Mouse (Mus musculus): Measurements from ENCODE around the gene Tlr9. TPM values are rescaled to one million over a fixed set of nuclear protein-coding genes. Genes with fewer than 3 reads are reported as not detected.

Gene Tlr9
- polyA plus RNA-seq, 1 experiment from 2014 or later, result not detected

DNA sequence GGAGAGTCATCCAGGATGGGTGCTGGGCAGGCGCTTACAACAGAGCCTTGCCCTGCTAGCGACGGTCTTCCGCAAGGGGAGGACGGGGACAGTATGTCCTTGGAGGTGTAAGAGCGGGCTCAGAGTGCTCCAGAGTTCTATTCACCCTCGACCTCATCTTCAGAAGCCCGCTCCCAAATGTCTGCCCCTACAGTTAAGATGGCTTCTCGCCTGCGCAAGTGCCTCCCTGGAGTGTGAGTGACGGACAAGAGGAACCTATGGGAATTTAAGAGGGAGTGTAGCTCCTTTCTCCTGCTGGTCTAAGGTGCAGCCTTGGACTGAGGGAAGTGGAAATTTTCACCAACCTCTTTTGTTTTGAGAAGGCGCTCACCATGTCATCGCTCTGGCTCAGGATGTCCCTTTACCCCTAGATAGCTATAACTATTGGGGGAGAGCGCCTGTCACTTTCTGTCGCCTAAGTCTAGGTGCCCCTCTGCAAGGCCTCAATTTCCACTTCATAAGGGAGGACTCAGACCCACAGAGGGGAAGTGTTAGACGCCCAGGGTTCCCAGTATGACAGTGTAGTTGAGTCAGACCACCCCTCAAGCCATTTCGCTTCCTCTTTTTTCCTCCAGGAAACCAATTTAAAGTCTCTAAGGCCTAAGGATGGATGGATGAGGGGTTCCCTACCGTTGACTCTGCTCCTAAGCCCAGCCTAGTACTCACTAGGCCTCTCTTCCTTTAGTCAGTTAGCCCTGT, 22.7 kb upstream of the Tlr9 start, which contains the start of gene Ppm1m:
TSS of gene Ppm1m (minus strand) at position 212 of the 738 bp plus-strand sequence.
- DNase-seq (ENCODE audit: low spot score) (no peak), ATAC-seq (ENCODE audit: low FRiP score) (no peak)
- peaks cover 4% of the 10 kb centered on the region for H3K4me1 ChIP-seq (replicated peaks; ENCODE audit: control insufficient read depth, insufficient read depth, low read length)
- no peaks in the 10 kb centered on the region for H3K9me3 ChIP-seq (ENCODE audit: control insufficient read depth, low read length)
- H3K4me2 ChIP-seq (replicated peaks; ENCODE audit: low read depth, low read length), result peak within 1 kb of the TSS; percentile 51
- H3K4me3 ChIP-seq (ENCODE audit: low read depth, low read length), result peak within 1 kb of the TSS; percentile 56
- peak within 1 kb of the TSS; percentile 74 for H3K9ac ChIP-seq (ENCODE audit: low read depth, low read length)
- H3K36me3 ChIP-seq (ENCODE audit: control insufficient read depth, insufficient read depth, low read length), result no peaks in the 10 kb centered on the region
- H3K27ac ChIP-seq (ENCODE audit: low read depth, low read length), result no peak within 1 kb of the TSS
- H3K27me3 ChIP-seq (ENCODE audit: control insufficient read depth, insufficient read depth, low read length), result no peaks in the 10 kb centered on the region
- WGBS, result 37% methylated on average over 18 of the region's 18 CpGs

DNA sequence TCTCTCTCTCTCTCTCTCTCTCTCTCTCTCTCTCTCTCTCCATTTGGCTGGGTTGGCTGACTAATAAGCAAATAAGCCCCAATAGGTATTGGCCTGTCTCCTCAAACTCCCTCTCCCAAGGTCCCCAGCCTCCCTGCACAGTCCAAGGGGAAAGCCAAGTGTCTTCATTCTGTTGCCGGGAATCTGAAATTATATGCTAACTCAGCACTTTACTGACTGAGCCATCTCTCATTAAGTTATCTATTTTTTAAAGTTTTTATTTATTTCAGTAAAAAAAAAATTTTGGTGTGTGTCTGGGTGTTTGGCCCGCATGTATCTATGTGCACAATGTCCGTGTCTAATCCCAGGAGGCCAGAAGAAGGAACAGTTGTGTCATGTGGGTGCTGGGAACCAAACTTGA, 20.5 kb upstream of the Tlr9 start:
- no peak for ATAC-seq (ENCODE audit: low FRiP score)
- Histone ChIP-seq H3K27ac (ENCODE audit: low read depth, low read length) (no peak overlapping the region), H3K4me1 (replicated peaks; ENCODE audit: control insufficient read depth, insufficient read depth, low read length) (peaks cover 4% of the 10 kb centered on the region), H3K9ac (ENCODE audit: low read depth, low read length) (no peak overlapping the region), H3K4me3 (ENCODE audit: low read depth, low read length) (no peak overlapping the region), H3K9me3 (ENCODE audit: control insufficient read depth, low read length) (no peaks in the 10 kb centered on the region), H3K27me3 (ENCODE audit: control insufficient read depth, insufficient read depth, low read length) (no peaks in the 10 kb centered on the region), H3K4me2 (replicated peaks; ENCODE audit: low read depth, low read length) (peak overlapping the region; percentile 73), H3K36me3 (ENCODE audit: control insufficient read depth, insufficient read depth, low read length) (no peaks in the 10 kb centered on the region)
- DNase-seq (ENCODE audit: low spot score), result no peak
- 87% methylated on average over 3 of the region's 3 CpGs for WGBS

DNA sequence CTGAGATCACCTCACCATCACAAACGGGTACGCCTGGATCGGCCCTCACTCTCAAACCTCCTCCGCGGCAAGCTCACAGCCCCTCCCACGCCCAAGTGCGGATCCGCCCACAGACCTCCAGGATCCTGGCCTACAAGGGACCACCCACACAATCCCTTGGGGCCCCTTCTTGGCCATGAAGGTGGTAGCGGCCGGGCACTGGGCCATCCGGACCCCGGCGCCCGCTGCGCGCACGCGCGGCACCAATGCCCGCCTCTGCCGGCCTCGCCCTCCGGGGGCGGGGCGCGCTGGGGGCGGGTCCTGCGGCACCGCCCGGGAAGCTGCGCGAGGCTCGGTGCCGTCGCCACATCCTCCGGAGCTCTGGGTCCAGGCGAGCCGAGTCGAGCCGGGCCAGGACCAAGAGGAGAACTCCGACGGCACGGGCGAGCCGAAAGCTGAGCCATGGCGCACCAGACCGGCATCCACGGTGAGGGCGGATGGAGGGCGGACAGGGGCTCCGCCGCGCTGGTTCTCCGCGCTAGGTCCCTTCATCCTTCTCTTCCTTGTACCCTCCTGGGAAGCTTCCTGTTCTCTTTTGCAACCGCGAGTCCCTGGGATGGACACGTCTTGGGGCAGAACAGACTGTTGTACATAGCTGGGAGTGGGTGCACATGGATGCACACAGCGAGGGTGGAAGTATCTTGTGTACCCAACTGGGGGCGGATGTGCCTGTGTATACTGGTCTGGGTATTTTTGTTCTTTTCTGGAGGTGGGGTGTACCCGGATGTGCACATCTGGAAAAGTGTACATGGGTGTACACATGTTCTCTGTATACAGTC, 19.4 kb upstream of the Tlr9 start, which contains the start of gene Twf2:
TSS of gene Twf2 (plus strand) at position 290 of the 818 bp plus-strand sequence.
- H3K4me2 ChIP-seq (replicated peaks; ENCODE audit: low read depth, low read length), result peak within 1 kb of the TSS; percentile 73
- WGBS, result 2% methylated on average over 52 of the region's 61 CpGs
- H3K9me3 ChIP-seq (ENCODE audit: control insufficient read depth, low read length), result no peaks in the 10 kb centered on the region
- ATAC-seq (ENCODE audit: low FRiP score) (peak; percentile 84), DNase-seq (ENCODE audit: low spot score) (peak; percentile 93)
- H3K4me1 ChIP-seq (replicated peaks; ENCODE audit: control insufficient read depth, insufficient read depth, low read length), result peaks cover 4% of the 10 kb centered on the region
- H3K36me3 ChIP-seq (ENCODE audit: control insufficient read depth, insufficient read depth, low read length), result no peaks in the 10 kb centered on the region
- peak within 1 kb of the TSS; percentile 65 for H3K4me3 ChIP-seq (ENCODE audit: low read depth, low read length)
- H3K9ac ChIP-seq (ENCODE audit: low read depth, low read length), result peak within 1 kb of the TSS; percentile 80
- H3K27me3 ChIP-seq (ENCODE audit: control insufficient read depth, insufficient read depth, low read length), result no peaks in the 10 kb centered on the region
- H3K27ac ChIP-seq (ENCODE audit: low read depth, low read length), result peak within 1 kb of the TSS; percentile 39; the same call in 1 of the 2 replicates

DNA sequence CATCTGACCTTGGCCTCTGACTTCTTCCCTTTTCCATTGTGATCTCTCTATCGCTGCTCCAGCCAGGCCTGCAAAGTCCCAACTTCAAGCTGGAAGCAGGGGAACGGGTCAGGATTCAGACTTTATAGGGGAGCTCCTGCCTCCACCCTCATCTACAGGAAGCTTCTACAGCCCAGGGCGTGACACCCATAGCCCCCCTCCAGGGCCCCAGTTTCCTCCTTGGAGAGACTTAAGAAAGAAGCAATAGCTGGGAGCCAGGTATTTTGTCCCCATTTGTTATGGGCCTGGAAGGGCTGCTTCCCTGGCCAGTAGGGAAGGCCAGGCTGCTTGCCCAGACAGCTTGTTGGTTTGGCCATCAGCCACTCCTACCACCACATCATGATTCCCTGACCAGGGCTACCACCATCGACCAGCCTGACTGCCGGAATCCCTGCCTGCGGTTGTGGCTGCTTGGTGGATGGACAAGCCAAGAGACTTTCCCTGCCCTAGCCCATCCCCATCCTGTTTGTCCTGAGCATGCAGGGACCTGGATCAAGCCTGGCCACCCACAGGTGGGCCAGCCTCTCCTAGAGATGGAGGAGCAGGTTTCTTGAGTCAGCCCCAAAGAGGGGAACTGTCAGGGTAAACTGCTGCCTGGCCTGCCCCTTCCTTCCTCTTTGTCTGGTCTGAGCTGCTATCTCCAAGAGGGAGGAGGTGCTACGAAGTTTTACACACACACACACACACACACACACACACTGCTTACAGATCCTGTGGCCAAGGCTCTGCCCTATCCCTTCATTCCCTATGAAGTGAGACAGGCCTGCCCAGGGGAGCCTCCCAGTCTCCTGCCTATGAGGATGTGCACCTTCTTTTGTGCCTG, 18.2 kb upstream of the Tlr9 start:
- Histone ChIP-seq H3K27ac (ENCODE audit: low read depth, low read length) (no peak overlapping the region), H3K27me3 (ENCODE audit: control insufficient read depth, insufficient read depth, low read length) (no peaks in the 10 kb centered on the region), H3K9ac (ENCODE audit: low read depth, low read length) (no peak overlapping the region), H3K36me3 (ENCODE audit: control insufficient read depth, insufficient read depth, low read length) (no peaks in the 10 kb centered on the region), H3K4me3 (ENCODE audit: low read depth, low read length) (peak overlapping the region; percentile 65), H3K4me2 (replicated peaks; ENCODE audit: low read depth, low read length) (peak overlapping the region; percentile 73), H3K4me1 (replicated peaks; ENCODE audit: control insufficient read depth, insufficient read depth, low read length) (peaks cover 4% of the 10 kb centered on the region; the same call in 1 of the 2 replicates), H3K9me3 (ENCODE audit: control insufficient read depth, low read length) (no peaks in the 10 kb centered on the region)
- 81% methylated on average over 7 of the region's 7 CpGs for WGBS
- ATAC-seq (ENCODE audit: low FRiP score) (no peak), DNase-seq (ENCODE audit: low spot score) (no peak)

DNA sequence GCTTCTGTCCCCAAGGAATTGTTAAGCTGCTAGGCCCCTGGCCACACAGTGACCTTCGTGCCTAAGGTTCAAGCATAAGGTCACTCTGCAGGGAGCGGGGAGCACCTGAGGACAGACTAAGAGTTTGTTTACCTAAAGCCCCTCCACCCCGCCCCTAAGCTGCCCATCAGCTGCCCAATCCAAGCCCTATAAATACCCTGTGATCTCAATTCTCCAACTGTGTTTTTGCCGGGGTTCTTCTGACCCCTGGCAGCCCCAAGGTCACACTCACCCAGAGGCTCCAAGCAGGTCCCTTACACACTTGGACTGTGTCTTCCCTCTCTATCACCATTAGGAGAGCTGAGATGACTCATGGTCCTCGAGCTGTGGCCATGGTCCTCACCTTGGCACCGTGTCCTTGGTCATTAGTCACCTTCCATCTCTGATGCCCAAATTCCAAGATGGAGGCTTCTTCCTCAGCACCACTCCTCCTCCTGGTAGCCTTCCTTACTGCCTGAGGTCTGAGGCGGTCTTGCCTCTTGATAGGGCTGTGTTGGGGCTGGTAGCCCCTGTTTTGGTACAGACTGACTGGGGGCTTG, 16.6 kb upstream of the Tlr9 start:
- peaks cover 4% of the 10 kb centered on the region; the same call in 1 of the 2 replicates for H3K4me1 ChIP-seq (replicated peaks; ENCODE audit: control insufficient read depth, insufficient read depth, low read length)
- H3K9ac ChIP-seq (ENCODE audit: low read depth, low read length), result no peak overlapping the region
- H3K27me3 ChIP-seq (ENCODE audit: control insufficient read depth, insufficient read depth, low read length), result no peaks in the 10 kb centered on the region
- no peak overlapping the region for H3K27ac ChIP-seq (ENCODE audit: low read depth, low read length)
- no peak for DNase-seq (ENCODE audit: low spot score)
- H3K4me2 ChIP-seq (replicated peaks; ENCODE audit: low read depth, low read length), result no peak overlapping the region
- no peak overlapping the region for H3K4me3 ChIP-seq (ENCODE audit: low read depth, low read length)
- ATAC-seq (ENCODE audit: low FRiP score), result no peak
- 77% methylated on average over 7 of the region's 7 CpGs for WGBS
- no peaks in the 10 kb centered on the region for H3K36me3 ChIP-seq (ENCODE audit: control insufficient read depth, insufficient read depth, low read length)
- no peaks in the 10 kb centered on the region for H3K9me3 ChIP-seq (ENCODE audit: control insufficient read depth, low read length)

DNA sequence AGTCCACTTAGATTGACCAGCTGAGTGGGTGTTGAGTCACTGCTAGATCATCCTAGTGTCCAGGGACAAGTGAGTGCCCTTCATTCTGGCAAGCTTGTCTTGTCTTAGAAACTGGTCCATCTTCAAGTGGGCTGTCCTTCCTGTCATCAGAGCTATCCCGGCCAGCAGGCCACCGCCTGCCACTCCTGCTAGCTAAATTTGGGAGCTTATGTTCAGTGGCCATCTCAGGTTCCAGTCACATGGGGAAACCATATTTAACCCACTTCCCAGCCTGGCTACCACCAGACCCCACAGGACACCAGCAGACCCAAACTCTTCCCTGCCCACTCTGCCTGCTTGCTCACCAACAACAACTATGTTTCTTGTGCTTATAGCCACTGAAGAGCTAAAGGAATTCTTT, 15.9 kb upstream of the Tlr9 start:
- Histone ChIP-seq H3K4me1 (replicated peaks; ENCODE audit: control insufficient read depth, insufficient read depth, low read length) (peaks cover 7% of the 10 kb centered on the region; the same call in 1 of the 2 replicates), H3K4me2 (replicated peaks; ENCODE audit: low read depth, low read length) (no peak overlapping the region), H3K27ac (ENCODE audit: low read depth, low read length) (no peak overlapping the region), H3K9me3 (ENCODE audit: control insufficient read depth, low read length) (no peaks in the 10 kb centered on the region), H3K36me3 (ENCODE audit: control insufficient read depth, insufficient read depth, low read length) (no peaks in the 10 kb centered on the region), H3K27me3 (ENCODE audit: control insufficient read depth, insufficient read depth, low read length) (no peaks in the 10 kb centered on the region), H3K4me3 (ENCODE audit: low read depth, low read length) (no peak overlapping the region), H3K9ac (ENCODE audit: low read depth, low read length) (no peak overlapping the region)
- WGBS, result 92% methylated on average over 2 of the region's 2 CpGs
- DNase-seq (ENCODE audit: low spot score) (no peak), ATAC-seq (ENCODE audit: low FRiP score) (no peak)

DNA sequence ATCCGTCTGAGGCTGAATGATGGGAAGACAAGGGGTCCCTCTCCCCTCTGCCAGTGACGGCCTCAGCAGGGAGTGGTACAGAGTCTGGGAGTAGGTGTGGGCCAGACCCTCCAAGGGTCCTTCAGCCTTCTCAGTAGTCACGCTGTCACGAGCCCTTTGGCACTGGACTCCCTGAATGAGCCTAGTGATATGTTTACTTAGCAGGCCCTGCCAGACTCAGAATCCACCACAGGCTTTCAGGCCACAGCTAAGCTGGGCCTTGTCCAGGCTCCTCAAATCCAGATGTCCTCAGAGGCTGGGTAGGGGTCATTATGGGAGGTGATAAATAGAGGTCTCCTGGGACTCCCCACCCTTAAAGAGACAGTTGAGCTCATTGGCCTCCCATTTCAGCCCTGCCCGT, 14.2 kb upstream of the Tlr9 start:
- no peak for ATAC-seq (ENCODE audit: low FRiP score)
- Histone ChIP-seq H3K4me3 (ENCODE audit: low read depth, low read length) (no peak overlapping the region), H3K9ac (ENCODE audit: low read depth, low read length) (no peak overlapping the region), H3K4me1 (replicated peaks; ENCODE audit: control insufficient read depth, insufficient read depth, low read length) (peaks cover 7% of the 10 kb centered on the region; the same call in 1 of the 2 replicates), H3K27ac (ENCODE audit: low read depth, low read length) (no peak overlapping the region), H3K9me3 (ENCODE audit: control insufficient read depth, low read length) (no peaks in the 10 kb centered on the region), H3K27me3 (ENCODE audit: control insufficient read depth, insufficient read depth, low read length) (no peaks in the 10 kb centered on the region), H3K4me2 (replicated peaks; ENCODE audit: low read depth, low read length) (no peak overlapping the region), H3K36me3 (ENCODE audit: control insufficient read depth, insufficient read depth, low read length) (no peaks in the 10 kb centered on the region)
- DNase-seq (ENCODE audit: low spot score), result no peak
- WGBS, result 88% methylated on average over 5 of the region's 5 CpGs

DNA sequence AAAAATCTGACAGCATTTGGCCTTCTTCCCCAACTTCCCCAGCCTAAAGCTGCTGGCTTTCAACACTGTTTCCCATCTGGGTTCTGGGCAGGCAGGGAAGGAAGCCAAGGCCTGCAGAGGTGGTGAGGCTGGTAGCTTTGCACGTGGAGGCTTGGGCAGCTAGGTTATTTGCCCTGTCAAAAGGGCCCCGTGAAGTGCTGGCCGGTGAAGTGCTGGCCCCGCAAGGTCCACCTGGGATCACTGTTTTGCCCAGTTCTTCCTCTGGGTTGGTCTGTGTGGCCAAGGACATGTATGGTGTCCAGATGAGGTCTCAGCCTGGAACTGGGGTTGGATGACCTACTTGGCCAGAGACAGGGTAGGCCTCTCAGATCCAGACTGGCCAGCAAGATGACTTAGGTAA, 12.4 kb upstream of the Tlr9 start:
- Histone ChIP-seq H3K36me3 (ENCODE audit: control insufficient read depth, insufficient read depth, low read length) (no peaks in the 10 kb centered on the region), H3K4me2 (replicated peaks; ENCODE audit: low read depth, low read length) (no peak overlapping the region)
- 91% methylated on average over 4 of the region's 4 CpGs for WGBS

More for the DNA sequence above, 12.4 kb upstream of the Tlr9 start:
- Histone ChIP-seq H3K4me3 (ENCODE audit: low read depth, low read length) (no peak overlapping the region), H3K9me3 (ENCODE audit: control insufficient read depth, low read length) (no peaks in the 10 kb centered on the region), H3K4me1 (replicated peaks; ENCODE audit: control insufficient read depth, insufficient read depth, low read length) (peaks cover 3% of the 10 kb centered on the region; the same call in 1 of the 2 replicates), H3K27ac (ENCODE audit: low read depth, low read length) (no peak overlapping the region), H3K27me3 (ENCODE audit: control insufficient read depth, insufficient read depth, low read length) (no peaks in the 10 kb centered on the region), H3K9ac (ENCODE audit: low read depth, low read length) (no peak overlapping the region)
- DNase-seq (ENCODE audit: low spot score) (no peak), ATAC-seq (ENCODE audit: low FRiP score) (no peak)

All from hindbrain, embryonic 11.5 days (tissue).